Mouse (Mus musculus): ENCODE measurements at regions not wholly inside any gene's neighbourhood (a gene's known extent, or its start where the extent isn't known, plus 50 kb on each side); places are given as distances from the start of the nearest gene placed in this dataset.

DNA sequence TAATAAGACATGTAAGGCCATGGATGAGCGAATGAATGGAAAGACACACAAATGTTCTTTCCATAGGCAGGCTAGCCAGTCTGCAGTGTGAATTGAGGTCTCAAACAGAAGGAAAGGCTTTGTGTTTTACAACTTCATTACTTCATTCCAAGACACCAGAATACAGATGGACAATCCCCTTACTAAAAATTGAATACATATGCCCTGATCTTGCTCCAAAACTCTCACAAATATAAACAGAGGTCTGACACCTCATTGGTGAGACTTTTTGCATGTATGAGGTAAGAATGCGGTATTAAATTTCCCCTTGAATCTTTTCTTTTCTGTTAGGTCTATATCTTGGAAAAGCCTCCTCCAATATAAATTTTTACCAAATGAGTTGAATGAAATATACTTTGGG is 363.3 kb downstream of the Galc start:
- TF ChIP-seq CTCF (IDR thresholded peaks at IDR 0.05; ENCODE audit: borderline replicate concordance, insufficient read depth, low read depth, low read length) (no peak), POLR2A (IDR thresholded peaks at IDR 0.05; ENCODE audit: borderline replicate concordance, insufficient read depth, low read length) (no peak)

All from cerebellum, adult 2 months (tissue).